ENCODE assay signal across 5 mouse cellular contexts in genomic region chr13:107774499-107774898, GRCm38 (mm10).
DNase-seq lines count a peak whose midpoint lies in the region; TF ChIP-seq lines count a peak whose summit lies in the region.
"Not testable (repeated sequence)": the region's sequence is repeated elsewhere in the genome, so short reads cannot be mapped to it uniquely, and the experiment has no call there.

No protein-coding gene starts in this region.

- in situ Hi-C loops in ES-E14 (cut with MboI; ENCODE audit: low sequenced_read_pairs in 2 of 2, unreplicated experiment in 2 of 2): not testable (repeated sequence)

- H3K27me3 ChIP-seq in E14TG2a.4 (ENCODE audit: insufficient read depth, low read length): not testable (repeated sequence)

- peaks cover 33% of the 10 kb centered on the region for H3K4me1 ChIP-seq in E14TG2a.4 (replicated peaks; ENCODE audit: low read depth, low read length)
- H3K4me1 ChIP-seq in ES-E14 (ENCODE audit: control insufficient read depth in 2 of 2, insufficient read depth in 2 of 2, low read length in 2 of 2, poor library complexity in 1 of 2): not testable (repeated sequence)

- peak overlapping the region; percentile 40; the same call in 1 of the 2 replicates for H3K9ac ChIP-seq in ES-E14 (ENCODE audit: insufficient read depth, low read depth, low read length, poor library complexity, severe bottlenecking)

- peak; percentile 59 for DNase-seq in ES-CJ7 (ENCODE audit: low read depth, low spot score)
- peak; percentile 15 for DNase-seq in ES-E14 (ENCODE audit: low read depth, low spot score)
- peak; percentile 86 for DNase-seq in R1 (ENCODE audit: low read depth, low spot score)
- DNase-seq in ZHBTc4 (ENCODE audit: low read depth, low spot score): peak; percentile 51

- not testable (repeated sequence) for H3K36me3 ChIP-seq in E14TG2a.4 (ENCODE audit: insufficient read depth, low read length); ES-E14 (ENCODE audit: control insufficient read depth, insufficient read depth, low read length, poor library complexity, severe bottlenecking)

- peak overlapping the region; percentile 71 for H3K4me3 ChIP-seq in E14TG2a.4 (replicated peaks; ENCODE audit: low read length)
- peak overlapping the region in 1 of 2 experiments; percentile 53; a peak in 3 of 4 replicates for H3K4me3 ChIP-seq in ES-E14 (ENCODE audit: insufficient read depth in 1 of 2, low read depth in 1 of 2, low read length in 2 of 2, poor library complexity in 1 of 2, severe bottlenecking in 1 of 2)

- not testable (repeated sequence) for H3K27ac ChIP-seq in ES-E14 (ENCODE audit: insufficient read depth, low read depth, low read length, poor library complexity, severe bottlenecking)

- H3K9me3 ChIP-seq in E14TG2a.4 (ENCODE audit: low read length); ES-E14 (ENCODE audit: control insufficient read depth, insufficient read depth, low read depth, low read length): not testable (repeated sequence)

- TF ChIP-seq CTCF in E14TG2a.4 (conservative IDR thresholded peaks at IDR 0.05; ENCODE audit: low read length): not testable (repeated sequence)

Comparison
In these comparisons a context has a peak if more than half of its experiments do, and no peak if none do; other contexts are left out.
1. DNase-seq: peak in every context shown above with its lines; median percentile 86 in R1; 59 in ES-CJ7; 51 in ZHBTc4; 15 in ES-E14.